Mouse (Mus musculus) kidney, embryonic 14.5 days (tissue): ENCODE measurements at regions not wholly inside any gene's neighbourhood (a gene's known extent, or its start where the extent isn't known, plus 50 kb on each side); places are given as distances from the start of the nearest gene placed in this dataset.
"Not testable (repeated sequence)": the region's sequence is repeated elsewhere in the genome, so short reads cannot be mapped to it uniquely, and the experiment has no call there.

ENCODE experiments used
- ATAC-seq: fragments of 200-750 bp; cut with Nextera tagmentation; 2 replicates; pipeline ENCODE4 v1.8.0; 2017; ENCODE audit warnings: moderate number of reproducible peaks, mild to moderate bottlenecking, moderate TSS enrichment, moderate library complexity; ENCODE audit not compliant: low FRiP score, low TSS enrichment
- H3K27ac ChIP-seq: fragments of 300-500 bp; sonication (generic); 2 replicates; pipeline ENCODE4 v1.5.1; 2014; ENCODE audit warnings: low read depth, mild to moderate bottlenecking, low read length, moderate library complexity, mixed read lengths
- H3K27me3 ChIP-seq: fragments of 300-500 bp; sonication (generic); 2 replicates; pipeline ENCODE4 v1.6.1; 2014; ENCODE audit warnings: mild to moderate bottlenecking, low read length; ENCODE audit not compliant: control insufficient read depth, insufficient read depth
- H3K36me3 ChIP-seq: fragments of 300-500 bp; sonication (generic); 2 replicates; pipeline ENCODE4 v1.6.1; 2014; ENCODE audit warnings: low read length, mixed read lengths; ENCODE audit not compliant: control insufficient read depth, insufficient read depth
- H3K4me1 ChIP-seq: fragments of 300-500 bp; sonication (generic); 2 replicates; pipeline ENCODE4 v1.6.1; 2014; ENCODE audit warnings: low read length, mixed read lengths; ENCODE audit not compliant: control insufficient read depth, insufficient read depth
- H3K4me2 ChIP-seq: fragments of 300-500 bp; sonication (generic); replicated peaks from 2 replicates; pipeline ENCODE4 v1.6.1; 2014; ENCODE audit warnings: low read depth, mild to moderate bottlenecking, low read length
- H3K4me3 ChIP-seq: fragments of 300-500 bp; sonication (generic); 2 replicates; pipeline ENCODE4 v1.5.1; 2014; ENCODE audit warnings: mild to moderate bottlenecking, low read length
- H3K9ac ChIP-seq: fragments of 300-500 bp; sonication (generic); 2 replicates; pipeline ENCODE4 v1.6.1; 2014; ENCODE audit warnings: low read depth, mild to moderate bottlenecking, low read length, moderate library complexity
- H3K9me3 ChIP-seq: fragments of 300-500 bp; sonication (generic); 2 replicates; pipeline ENCODE4 v1.6.1; 2016; ENCODE audit warnings: low read length; ENCODE audit not compliant: control insufficient read depth
- WGBS: fragments of 180-500 bp; shearing (Covaris S2); extraction: QIAGEN DNeasy Blood & Tissue Kit; methylation state at CpG from one replicate; pipeline ENCODE4 v1.1.7; 2014; 5-methylcytosine and 5-hydroxymethylcytosine counted together

DNA sequence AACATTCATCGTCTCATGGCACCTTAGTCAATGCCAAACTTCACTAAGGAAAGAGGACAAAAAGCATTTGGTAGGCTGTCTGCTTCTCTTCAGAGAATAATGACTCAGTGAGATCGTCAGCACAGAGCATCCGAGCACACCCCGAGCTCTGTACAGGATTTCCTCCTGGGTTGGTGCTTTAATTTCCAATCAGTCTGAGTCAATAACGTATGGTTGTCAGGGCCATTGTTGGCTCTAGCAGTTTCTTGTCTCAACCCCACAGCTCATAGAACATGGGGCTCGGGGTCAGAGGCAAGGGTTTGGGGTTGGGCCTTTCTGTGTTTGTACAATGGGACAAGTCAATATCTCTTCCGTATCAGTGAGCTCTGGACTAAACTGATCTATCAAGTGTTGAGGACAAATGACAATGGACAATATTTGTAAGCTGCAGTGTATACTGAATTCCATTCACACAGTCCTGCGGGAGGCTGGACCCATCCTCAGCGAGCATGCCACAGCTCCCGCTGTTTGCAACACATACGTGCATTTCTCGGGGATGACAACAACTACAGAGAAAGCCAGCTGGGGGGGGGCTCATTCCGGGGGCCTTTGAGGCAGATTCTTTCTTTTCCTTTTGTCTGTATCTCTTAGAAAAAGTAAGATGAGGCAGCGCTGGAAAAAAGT lies 116.8 kb upstream of the Cdk6 start:
- H3K9ac ChIP-seq, H3K4me2 ChIP-seq, H3K4me1 ChIP-seq, ATAC-seq, H3K36me3 ChIP-seq, H3K4me3 ChIP-seq, H3K27me3 ChIP-seq, H3K9me3 ChIP-seq, H3K27ac ChIP-seq: not testable (repeated sequence)
- WGBS, result 88% methylated on average over 14 of the region's 14 CpGs

DNA sequence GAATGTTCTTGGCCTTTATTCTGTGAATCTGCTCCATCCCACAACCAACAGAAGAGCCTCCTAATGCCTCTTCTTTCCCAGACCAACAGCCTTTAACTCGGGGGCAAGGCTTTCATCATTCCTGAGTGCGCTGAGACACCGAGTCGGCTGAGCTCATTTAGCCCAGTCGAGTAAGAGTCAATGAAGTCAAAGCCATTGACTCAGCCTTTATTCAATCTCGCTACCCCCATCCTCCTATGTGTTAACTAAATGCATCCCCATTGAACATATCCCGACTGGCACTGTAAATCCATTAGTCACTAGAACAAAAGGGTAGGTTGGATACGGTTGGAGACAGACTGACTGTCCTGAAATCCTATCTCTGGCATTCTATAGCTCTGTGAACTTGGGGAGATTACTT lies 115.9 kb upstream of the Cdk6 start:
- ATAC-seq, result not testable (repeated sequence)

DNA sequence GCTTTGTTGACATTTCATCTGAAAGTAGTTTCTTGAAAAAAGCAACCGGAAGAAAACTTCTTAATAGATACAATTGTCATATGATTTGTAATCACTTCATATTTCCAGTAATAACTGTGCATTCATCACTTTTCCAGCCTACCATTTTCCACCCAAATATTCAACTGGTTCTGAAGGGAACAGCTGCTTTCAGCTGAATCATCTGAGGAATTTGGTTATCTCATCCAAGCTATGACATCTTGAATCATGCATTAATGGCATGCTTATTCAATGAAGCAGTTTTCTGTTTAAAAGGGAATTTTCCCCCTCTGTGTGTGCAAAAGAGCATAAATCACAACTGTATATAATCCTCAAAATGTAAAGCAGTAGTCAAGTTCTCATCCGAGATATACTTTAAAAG lies 97.2 kb upstream of the Cdk6 start:
- not testable (repeated sequence) for H3K9me3 ChIP-seq, H3K4me1 ChIP-seq, H3K27ac ChIP-seq, H3K36me3 ChIP-seq, ATAC-seq, H3K4me2 ChIP-seq, H3K4me3 ChIP-seq, H3K9ac ChIP-seq, H3K27me3 ChIP-seq
- 76% methylated on average over 2 of the region's 2 CpGs for WGBS

More for the DNA sequence above, 115.9 kb upstream of the Cdk6 start:
- not testable (repeated sequence) for H3K4me1 ChIP-seq, H3K9ac ChIP-seq, H3K4me3 ChIP-seq, H3K27me3 ChIP-seq, H3K4me2 ChIP-seq, H3K36me3 ChIP-seq, H3K27ac ChIP-seq, H3K9me3 ChIP-seq
- WGBS, result 86% methylated on average over 8 of the region's 8 CpGs

DNA sequence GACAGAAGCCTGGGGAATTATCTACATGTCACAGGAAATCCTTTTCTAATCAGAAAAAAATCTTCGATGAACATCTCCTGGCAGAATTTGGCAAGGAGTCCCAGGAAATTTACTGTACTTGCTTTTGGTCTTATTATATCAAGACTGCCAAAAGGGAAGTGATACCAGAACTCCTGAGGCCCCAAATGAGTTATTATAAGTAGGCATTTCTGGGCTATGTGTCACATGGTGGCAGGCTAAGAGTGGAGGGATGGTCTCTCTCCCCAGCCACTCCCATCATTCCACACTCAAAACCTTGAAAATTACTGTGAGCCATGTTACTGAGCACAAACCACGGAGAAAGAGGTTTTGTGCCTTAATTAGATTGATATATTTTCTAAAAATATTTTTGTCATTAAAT lies 94.0 kb upstream of the Cdk6 start:
- no peak overlapping the region for H3K4me2 ChIP-seq
- no peak overlapping the region for H3K27ac ChIP-seq
- no peak overlapping the region for H3K4me3 ChIP-seq
- no peaks in the 10 kb centered on the region for H3K36me3 ChIP-seq
- no peak for ATAC-seq
- WGBS, result 78% methylated on average over 2 of the region's 2 CpGs
- H3K9ac ChIP-seq, result no peak overlapping the region
- no peaks in the 10 kb centered on the region for H3K4me1 ChIP-seq
- H3K27me3 ChIP-seq, result no peaks in the 10 kb centered on the region
- no peaks in the 10 kb centered on the region for H3K9me3 ChIP-seq

DNA sequence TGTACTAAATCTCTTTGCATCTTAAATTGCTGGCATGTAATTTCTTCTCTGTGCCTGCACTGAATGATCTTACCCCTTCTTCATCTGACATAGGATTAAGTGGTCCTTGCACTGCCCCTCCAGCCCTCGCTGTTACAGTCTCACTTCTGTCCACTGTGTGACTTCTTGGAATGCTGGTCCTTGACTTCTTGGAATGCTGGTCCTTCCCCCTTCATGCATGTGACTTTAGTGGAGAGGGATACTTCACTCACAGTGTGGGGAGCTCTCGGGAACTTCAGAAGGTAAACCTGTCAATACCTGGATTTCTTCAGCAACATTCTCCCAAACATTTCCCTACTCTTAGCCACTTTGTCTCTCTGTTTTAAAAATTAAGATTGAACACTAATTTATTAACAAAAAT lies 91.0 kb upstream of the Cdk6 start:
- Histone ChIP-seq H3K27ac (no peak overlapping the region), H3K27me3 (no peaks in the 10 kb centered on the region), H3K9me3 (no peaks in the 10 kb centered on the region), H3K4me3 (no peak overlapping the region), H3K9ac (no peak overlapping the region), H3K36me3 (no peaks in the 10 kb centered on the region), H3K4me1 (no peaks in the 10 kb centered on the region), H3K4me2 (no peak overlapping the region)
- WGBS, result 84% methylated on average over 2 of the region's 2 CpGs
- no peak for ATAC-seq

DNA sequence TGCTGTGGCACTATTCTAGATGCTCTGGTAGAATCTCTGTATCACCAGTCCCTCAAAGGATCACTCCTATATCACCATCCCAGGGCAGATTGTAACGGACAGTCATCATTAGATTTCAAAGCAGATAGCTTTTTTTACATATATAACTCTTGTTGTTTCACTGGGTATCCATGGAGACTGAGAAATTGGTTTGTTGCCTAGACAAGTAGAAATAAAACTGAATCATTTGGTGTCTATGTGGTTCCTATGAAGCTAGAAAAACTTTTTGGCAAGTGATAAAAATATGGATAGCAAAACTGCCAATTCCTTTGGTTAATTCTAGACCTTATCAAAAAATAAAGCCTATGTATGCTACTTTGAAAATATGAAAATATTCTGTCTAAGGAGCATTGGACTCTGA lies 81.0 kb upstream of the Cdk6 start:
- no peaks in the 10 kb centered on the region for H3K4me1 ChIP-seq
- H3K9ac ChIP-seq, result no peak overlapping the region
- no peak for ATAC-seq
- H3K27me3 ChIP-seq, result no peaks in the 10 kb centered on the region
- H3K4me2 ChIP-seq, result no peak overlapping the region
- 84% methylated on average over 1 of the region's 1 CpGs for WGBS
- H3K9me3 ChIP-seq, result no peaks in the 10 kb centered on the region
- no peaks in the 10 kb centered on the region for H3K36me3 ChIP-seq
- no peak overlapping the region for H3K27ac ChIP-seq
- no peak overlapping the region for H3K4me3 ChIP-seq

DNA sequence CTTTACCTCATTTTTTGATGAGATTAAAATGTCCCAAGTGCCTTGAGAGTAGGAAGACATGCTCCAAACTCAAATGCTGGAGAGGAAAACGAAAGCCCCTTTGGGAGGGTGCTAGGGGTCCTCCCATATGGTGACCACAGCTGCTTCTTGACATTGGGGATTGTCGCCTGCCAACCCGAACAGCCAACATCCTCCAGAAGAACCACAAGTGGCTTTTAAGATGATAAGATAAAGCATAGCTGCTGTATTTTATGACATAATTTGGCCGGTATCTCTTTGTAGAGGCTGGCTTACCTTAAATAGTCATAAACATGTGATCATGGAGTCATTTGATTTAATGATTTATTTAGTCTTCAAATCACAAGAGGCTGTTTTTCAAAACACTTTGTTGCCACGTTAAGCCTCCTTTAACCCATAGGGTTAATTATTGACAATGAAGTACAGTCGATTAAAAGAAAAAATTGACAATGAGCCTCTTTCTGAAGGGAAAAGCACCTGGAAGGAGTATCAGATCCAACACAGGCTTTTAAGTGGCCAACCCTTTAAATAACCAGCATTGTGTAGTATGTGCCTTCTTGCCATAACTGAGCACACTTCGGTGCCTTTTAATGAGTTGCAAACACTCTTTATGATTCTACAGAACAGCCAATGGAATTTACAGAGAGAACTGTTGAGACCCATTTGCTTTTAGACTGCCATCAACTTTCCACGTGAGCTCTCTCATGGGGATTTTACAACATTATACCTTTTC lies 76.1 kb upstream of the Cdk6 start:
- not testable (repeated sequence) for H3K27ac ChIP-seq, ATAC-seq, H3K9me3 ChIP-seq, H3K9ac ChIP-seq, H3K4me1 ChIP-seq, H3K4me2 ChIP-seq, H3K36me3 ChIP-seq, H3K27me3 ChIP-seq, H3K4me3 ChIP-seq
- 75% methylated on average over 8 of the region's 8 CpGs for WGBS

DNA sequence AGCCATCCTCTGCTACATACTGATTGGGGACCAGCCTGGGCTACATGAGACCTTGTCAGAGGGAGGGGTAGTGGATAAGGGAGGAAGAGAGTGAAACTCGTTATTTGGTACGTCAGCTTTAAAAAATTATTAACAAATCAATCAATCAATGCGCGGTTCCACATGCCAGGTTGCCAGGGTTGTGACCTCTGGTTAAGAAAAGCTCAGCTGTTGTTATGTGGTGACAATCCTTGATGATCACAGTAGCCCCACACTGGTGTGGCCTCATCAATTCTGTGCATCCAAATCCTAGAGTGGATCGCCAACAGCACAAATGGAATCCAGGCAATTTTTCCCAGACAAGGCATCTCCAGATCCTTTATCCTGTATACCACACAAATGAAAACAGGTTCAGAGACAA lies 74.3 kb upstream of the Cdk6 start:
- H3K4me2 ChIP-seq, result no peak overlapping the region
- H3K9ac ChIP-seq, result no peak overlapping the region
- H3K4me1 ChIP-seq, result no peaks in the 10 kb centered on the region
- no peaks in the 10 kb centered on the region for H3K36me3 ChIP-seq
- no peak overlapping the region for H3K4me3 ChIP-seq
- H3K27ac ChIP-seq, result no peak overlapping the region
- H3K9me3 ChIP-seq, result no peaks in the 10 kb centered on the region
- ATAC-seq, result no peak
- WGBS, result 75% methylated on average over 5 of the region's 5 CpGs
- no peaks in the 10 kb centered on the region for H3K27me3 ChIP-seq

DNA sequence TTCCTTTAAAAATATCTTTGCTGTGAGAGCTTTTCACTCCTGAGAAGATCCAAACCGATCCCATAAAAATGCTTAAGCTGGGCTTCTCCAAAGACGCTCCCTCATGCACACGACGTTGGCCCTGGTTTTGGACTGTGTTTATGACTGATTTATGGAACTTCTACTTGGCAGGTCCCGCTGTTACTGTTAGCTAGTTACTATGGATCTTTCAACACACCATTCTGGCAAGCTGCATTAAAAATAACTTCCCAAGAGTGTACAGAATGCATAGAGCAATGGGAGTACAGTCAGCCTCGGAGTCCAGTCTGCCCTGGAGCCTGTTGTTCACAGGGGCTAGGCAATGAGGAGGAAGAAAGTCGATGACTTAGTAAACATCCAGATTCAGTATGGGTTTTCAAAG lies 71.5 kb upstream of the Cdk6 start:
- Histone ChIP-seq H3K4me1 (no peaks in the 10 kb centered on the region), H3K4me2 (no peak overlapping the region), H3K36me3 (no peaks in the 10 kb centered on the region), H3K27ac (no peak overlapping the region), H3K4me3 (no peak overlapping the region), H3K27me3 (no peaks in the 10 kb centered on the region), H3K9me3 (no peaks in the 10 kb centered on the region), H3K9ac (no peak overlapping the region)
- ATAC-seq, result no peak
- WGBS, result 69% methylated on average over 7 of the region's 7 CpGs
